Mouse (Mus musculus): ENCODE data around the gene Ehd2. TPM values are rescaled to one million over a fixed set of nuclear protein-coding genes. Genes with fewer than 3 reads are reported as not detected.

Gene Ehd2
- polyA plus RNA-seq (2012; rRNA removed), result 30.2 and 33.7 TPM in 2 replicates

DNA sequence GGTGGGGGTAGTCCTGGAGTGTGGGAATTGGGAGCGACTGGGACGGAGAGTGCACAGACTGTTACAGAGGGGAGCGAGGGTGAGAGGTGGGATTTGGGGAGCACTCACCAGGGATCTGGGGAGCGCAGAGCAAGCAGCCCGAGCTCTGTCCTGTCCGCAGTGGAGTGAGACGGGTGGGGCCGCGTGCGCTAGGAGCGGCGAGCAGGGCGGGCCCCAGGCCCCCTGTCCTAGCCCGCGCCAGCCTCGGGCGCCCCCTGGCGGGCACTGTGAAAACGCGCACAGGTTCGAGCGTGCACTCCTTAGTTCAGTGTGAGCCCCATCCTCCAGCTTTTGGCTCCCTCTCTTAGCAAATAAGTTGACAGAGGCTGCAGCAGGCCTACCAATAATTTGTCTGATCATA, at the start of gene Ehd2:
TSS of gene Ehd2 (minus strand) at position 256 of the 400 bp plus-strand sequence.
- Histone ChIP-seq H3K36me3 (ENCODE audit: control insufficient read depth, insufficient read depth, low read length) (peaks cover 1% of the 10 kb centered on the region), H3K4me1 (ENCODE audit: control insufficient read depth, insufficient read depth, low read length) (peaks cover 3% of the 10 kb centered on the region; the same call in 1 of the 2 replicates), H3K27me3 (replicated peaks; ENCODE audit: control insufficient read depth, insufficient read depth, low read length) (no peaks in the 10 kb centered on the region), H3K27ac (ENCODE audit: insufficient read depth, low read depth, low read length) (peak within 1 kb of the TSS; percentile 64), H3K4me3 (ENCODE audit: insufficient read depth, low read depth, low read length) (peak within 1 kb of the TSS; percentile 77)
- WGBS, result 2% methylated on average over 22 of the region's 22 CpGs
- DNase-seq, result peak; percentile 77
- TF ChIP-seq POLR2A (IDR thresholded peaks at IDR 0.05; ENCODE audit: low read depth, low read length), result peak; percentile 49
- TF ChIP-seq CTCF (conservative IDR thresholded peaks at IDR 0.05; ENCODE audit: insufficient read depth, insufficient read length, low read depth, low read length), result peak; percentile 71

DNA sequence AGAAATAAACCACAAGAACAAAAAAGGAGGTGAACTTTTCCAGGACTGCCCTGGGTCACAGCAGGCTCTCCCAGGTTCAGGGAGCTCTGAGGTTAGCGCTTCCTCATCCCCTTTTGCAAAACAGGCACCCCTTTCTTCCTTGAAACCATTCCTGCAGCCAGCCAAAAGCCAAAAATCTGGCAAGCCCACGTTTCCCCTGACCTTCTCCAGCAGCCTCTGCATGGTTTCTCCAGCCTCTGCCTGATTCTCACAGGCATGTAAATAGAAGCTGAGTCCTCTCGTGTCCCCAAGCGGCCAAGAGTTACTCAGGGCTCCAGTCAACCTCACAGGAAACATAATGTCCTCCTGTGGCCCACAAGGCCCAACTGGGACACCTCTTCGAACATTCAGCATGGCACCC, 48.0 kb upstream of the Ehd2 start:
- WGBS, result 70% methylated on average over 5 of the region's 5 CpGs
- Histone ChIP-seq H3K27me3 (replicated peaks; ENCODE audit: control insufficient read depth, insufficient read depth, low read length) (no peaks in the 10 kb centered on the region), H3K4me1 (ENCODE audit: control insufficient read depth, insufficient read depth, low read length) (peaks cover 48% of the 10 kb centered on the region), H3K36me3 (ENCODE audit: control insufficient read depth, insufficient read depth, low read length) (no peaks in the 10 kb centered on the region), H3K27ac (ENCODE audit: insufficient read depth, low read depth, low read length) (0 out of 2 replicates have a peak overlapping the region, but pooled peaks have one; percentile 20), H3K4me3 (ENCODE audit: insufficient read depth, low read depth, low read length) (no peak overlapping the region)
- TF ChIP-seq POLR2A (IDR thresholded peaks at IDR 0.05; ENCODE audit: low read depth, low read length) (no peak), CTCF (conservative IDR thresholded peaks at IDR 0.05; ENCODE audit: insufficient read depth, insufficient read length, low read depth, low read length) (no peak)
- DNase-seq, result no peak

DNA sequence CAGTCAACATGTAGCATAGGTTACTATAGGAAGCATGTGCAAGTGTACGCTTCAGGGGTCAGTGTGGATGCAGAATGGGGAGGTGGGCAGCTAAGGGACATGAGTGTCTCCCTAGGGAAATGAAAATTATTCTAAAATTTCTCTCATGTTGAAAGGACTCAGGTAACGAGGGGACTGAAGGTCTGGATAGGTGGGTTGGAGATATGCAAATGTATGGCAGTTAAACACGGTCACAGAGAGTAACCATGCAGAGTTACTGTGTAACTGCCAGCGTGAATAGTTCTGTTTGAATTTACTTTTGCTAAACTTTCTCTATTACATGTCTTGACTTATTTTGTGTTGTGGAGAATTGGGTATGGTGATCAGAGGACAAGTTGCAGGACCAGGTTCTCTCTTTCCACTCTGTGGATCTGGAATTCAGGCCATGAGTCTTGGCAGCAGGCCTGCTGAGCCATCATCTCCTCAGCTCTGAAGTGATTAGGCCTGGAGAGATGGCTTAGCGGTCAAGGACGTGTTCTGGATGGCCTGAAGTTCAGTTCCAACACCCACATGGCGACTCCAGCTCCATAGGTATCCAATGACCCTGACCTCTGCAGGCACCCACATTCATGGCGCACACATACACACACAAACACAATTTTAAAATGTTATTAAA, 47.3 kb upstream of the Ehd2 start:
- Histone ChIP-seq H3K36me3 (ENCODE audit: control insufficient read depth, insufficient read depth, low read length) (no peaks in the 10 kb centered on the region), H3K4me1 (ENCODE audit: control insufficient read depth, insufficient read depth, low read length) (peaks cover 43% of the 10 kb centered on the region), H3K4me3 (ENCODE audit: insufficient read depth, low read depth, low read length) (no peak overlapping the region), H3K27me3 (replicated peaks; ENCODE audit: control insufficient read depth, insufficient read depth, low read length) (no peaks in the 10 kb centered on the region), H3K27ac (ENCODE audit: insufficient read depth, low read depth, low read length) (peak overlapping the region; percentile 25)
- TF ChIP-seq CTCF (conservative IDR thresholded peaks at IDR 0.05; ENCODE audit: insufficient read depth, insufficient read length, low read depth, low read length) (no peak), POLR2A (IDR thresholded peaks at IDR 0.05; ENCODE audit: low read depth, low read length) (no peak)
- 46% methylated on average over 8 of the region's 8 CpGs for WGBS
- peak; percentile 76 for DNase-seq

DNA sequence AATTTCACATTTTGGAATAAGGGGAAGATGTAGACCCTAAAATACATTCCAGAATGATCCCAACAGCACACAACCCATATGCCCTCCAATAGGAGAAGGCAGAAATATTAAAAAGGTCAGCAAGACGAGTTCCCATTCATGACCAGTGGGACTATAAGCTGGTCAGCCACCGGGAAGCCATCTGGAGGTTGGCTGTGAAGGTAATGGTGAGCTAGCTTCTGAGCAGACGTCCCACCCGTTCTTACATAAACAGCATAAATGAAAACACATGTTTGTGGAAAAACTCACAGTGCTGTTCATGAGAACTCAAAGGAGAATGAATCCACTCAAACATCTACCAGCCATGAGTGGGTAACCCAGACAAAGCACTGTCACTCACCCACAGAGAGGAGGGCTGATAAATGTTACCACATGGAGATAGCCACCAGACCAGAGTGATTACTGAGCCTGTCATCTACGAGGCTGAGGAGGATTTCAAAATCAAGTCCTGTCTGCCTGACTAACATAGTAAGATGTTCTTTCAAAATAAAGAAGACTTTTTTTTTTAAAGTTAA, 46.4 kb upstream of the Ehd2 start:
- no peak for TF ChIP-seq POLR2A (IDR thresholded peaks at IDR 0.05; ENCODE audit: low read depth, low read length)
- no peak for TF ChIP-seq CTCF (conservative IDR thresholded peaks at IDR 0.05; ENCODE audit: insufficient read depth, insufficient read length, low read depth, low read length)
- no peak overlapping the region for H3K27ac ChIP-seq (ENCODE audit: insufficient read depth, low read depth, low read length)
- peaks cover 40% of the 10 kb centered on the region for H3K4me1 ChIP-seq (ENCODE audit: control insufficient read depth, insufficient read depth, low read length)
- no peak overlapping the region for H3K4me3 ChIP-seq (ENCODE audit: insufficient read depth, low read depth, low read length)
- no peaks in the 10 kb centered on the region for H3K36me3 ChIP-seq (ENCODE audit: control insufficient read depth, insufficient read depth, low read length)
- 73% methylated on average over 5 of the region's 5 CpGs for WGBS
- no peak for DNase-seq
- H3K27me3 ChIP-seq (replicated peaks; ENCODE audit: control insufficient read depth, insufficient read depth, low read length), result no peaks in the 10 kb centered on the region

DNA sequence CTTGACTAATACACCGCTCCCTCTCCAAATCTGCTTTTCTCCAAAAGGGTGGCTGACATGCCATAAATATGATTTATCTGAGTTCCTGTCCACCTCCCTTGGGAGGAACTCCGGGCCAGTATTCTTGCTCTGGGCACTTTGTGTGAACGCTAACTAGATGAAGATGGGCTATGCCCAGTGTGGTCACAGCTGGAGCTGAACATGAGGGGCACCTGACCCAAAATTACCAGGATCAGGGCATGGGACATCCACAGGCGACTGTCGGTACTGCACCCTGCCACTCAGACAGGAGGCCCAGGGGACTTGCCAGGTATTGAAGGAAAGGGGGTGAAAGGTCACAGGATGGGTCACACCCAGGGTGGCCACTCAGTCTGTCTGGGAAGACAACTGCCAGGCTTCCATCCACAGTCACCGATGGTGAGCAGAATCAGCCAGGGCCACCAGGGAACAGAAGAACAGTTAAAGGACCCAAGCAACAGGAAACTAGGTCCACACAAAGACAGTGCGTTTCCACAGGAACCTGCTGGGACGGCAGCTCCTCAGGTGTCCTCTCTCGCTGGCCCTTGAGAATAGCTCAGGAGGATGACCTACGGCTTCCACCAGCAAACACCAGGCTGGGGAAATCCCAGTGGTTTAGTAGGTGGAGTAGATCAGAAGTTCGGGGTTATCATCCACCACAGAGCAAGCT, 45.4 kb upstream of the Ehd2 start:
- WGBS, result 58% methylated on average over 11 of the region's 11 CpGs
- Histone ChIP-seq H3K4me3 (ENCODE audit: insufficient read depth, low read depth, low read length) (no peak overlapping the region), H3K27ac (ENCODE audit: insufficient read depth, low read depth, low read length) (0 out of 2 replicates have a peak overlapping the region, but pooled peaks have one; percentile 12), H3K4me1 (ENCODE audit: control insufficient read depth, insufficient read depth, low read length) (peaks cover 34% of the 10 kb centered on the region), H3K36me3 (ENCODE audit: control insufficient read depth, insufficient read depth, low read length) (no peaks in the 10 kb centered on the region), H3K27me3 (replicated peaks; ENCODE audit: control insufficient read depth, insufficient read depth, low read length) (no peaks in the 10 kb centered on the region)
- DNase-seq, result peak; percentile 61
- TF ChIP-seq CTCF (conservative IDR thresholded peaks at IDR 0.05; ENCODE audit: insufficient read depth, insufficient read length, low read depth, low read length) (peak; percentile 59), POLR2A (IDR thresholded peaks at IDR 0.05; ENCODE audit: low read depth, low read length) (no peak)

DNA sequence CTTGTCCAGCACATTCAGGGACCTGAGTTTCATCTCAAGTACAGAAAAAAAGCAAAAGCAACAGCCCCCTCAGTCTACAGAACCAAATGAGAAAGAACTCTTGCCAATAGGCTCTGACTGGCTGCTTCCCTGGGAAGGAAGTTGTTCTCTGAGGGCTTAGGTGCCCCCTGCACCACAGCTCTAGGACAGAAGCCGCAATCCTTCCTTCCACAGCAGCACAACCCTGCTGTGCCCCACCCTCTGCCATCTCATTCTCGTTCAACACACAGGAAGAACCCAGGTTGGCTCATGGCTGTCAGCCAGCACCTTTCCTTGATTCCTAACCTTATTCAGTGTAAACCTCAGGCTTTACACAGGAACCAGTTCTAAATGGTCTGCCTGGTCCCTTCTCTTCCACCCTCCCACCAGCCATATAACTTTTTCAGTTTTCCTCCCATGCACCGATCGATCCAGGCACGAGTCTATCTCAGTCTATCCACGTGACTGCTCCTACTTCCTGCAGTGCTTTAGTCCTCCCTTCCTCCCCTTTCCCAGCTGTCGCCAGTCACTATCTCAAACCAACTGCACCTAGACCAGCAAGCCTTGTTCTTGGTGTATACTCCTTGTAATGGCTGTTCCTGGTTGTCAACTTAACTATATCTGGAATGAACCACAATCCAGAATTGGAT, 44.2 kb upstream of the Ehd2 start:
- H3K36me3 ChIP-seq (ENCODE audit: control insufficient read depth, insufficient read depth, low read length), result no peaks in the 10 kb centered on the region
- H3K4me3 ChIP-seq (ENCODE audit: insufficient read depth, low read depth, low read length), result no peak overlapping the region
- no peak overlapping the region for H3K27ac ChIP-seq (ENCODE audit: insufficient read depth, low read depth, low read length)
- TF ChIP-seq CTCF (conservative IDR thresholded peaks at IDR 0.05; ENCODE audit: insufficient read depth, insufficient read length, low read depth, low read length), result no peak
- TF ChIP-seq POLR2A (IDR thresholded peaks at IDR 0.05; ENCODE audit: low read depth, low read length), result no peak
- H3K4me1 ChIP-seq (ENCODE audit: control insufficient read depth, insufficient read depth, low read length), result peaks cover 34% of the 10 kb centered on the region
- no peak for DNase-seq
- H3K27me3 ChIP-seq (replicated peaks; ENCODE audit: control insufficient read depth, insufficient read depth, low read length), result no peaks in the 10 kb centered on the region
- WGBS, result 46% methylated on average over 7 of the region's 7 CpGs
